Mouse (Mus musculus): ENCODE measurements around the gene Macf1.
A peak's percentile ranks its signal among the peaks of the same experiment; 100 is the strongest.
"Not testable (repeated sequence)": the region's sequence is repeated elsewhere in the genome, so short reads cannot be mapped to it uniquely, and the experiment has no call there.

Macf1 gene

GRCm38 (mm10) chr4:123670598-123670997, 13.6 kb downstream of the Macf1 start:
- no peak for DNase-seq (ENCODE audit: low spot score in 2 of 2)

GRCm38 (mm10) chr4:123669696-123670095, 14.5 kb downstream of the Macf1 start:
- no peak for DNase-seq (ENCODE audit: low spot score in 2 of 2)

- DNase-seq (ENCODE audit: low spot score in 2 of 2), result peak; percentile 75 to 77
Measured at GRCm38 (mm10) chr4:123667260-123667867, 16.8 kb downstream of the Macf1 start.

GRCm38 (mm10) chr4:123666517-123666916, 17.6 kb downstream of the Macf1 start:
- DNase-seq (ENCODE audit: low spot score in 2 of 2), result no peak

GRCm38 (mm10) chr4:123665681-123666278, 18.4 kb downstream of the Macf1 start:
- DNase-seq (ENCODE audit: low spot score in 2 of 2), result no peak

- DNase-seq (ENCODE audit: low spot score in 2 of 2), result no peak
Measured at GRCm38 (mm10) chr4:123664951-123665661, 19.1 kb downstream of the Macf1 start.

- DNase-seq (ENCODE audit: low spot score in 2 of 2), result peak; percentile 66 to 77
Measured at GRCm38 (mm10) chr4:123664021-123664950, 19.9 kb downstream of the Macf1 start.

- DNase-seq (ENCODE audit: low spot score in 2 of 2), result no peak
Measured at GRCm38 (mm10) chr4:123663688-123663965, 20.5 kb downstream of the Macf1 start.

GRCm38 (mm10) chr4:123662914-123663687, 21.1 kb downstream of the Macf1 start:
- DNase-seq (ENCODE audit: low spot score in 2 of 2), result no peak

- no peak for DNase-seq (ENCODE audit: low spot score in 2 of 2)
Measured at GRCm38 (mm10) chr4:123658175-123658574, 26.0 kb downstream of the Macf1 start.

- DNase-seq (ENCODE audit: low spot score in 2 of 2), result no peak
Measured at GRCm38 (mm10) chr4:123655245-123655644, 28.9 kb downstream of the Macf1 start.

- DNase-seq (ENCODE audit: low spot score in 2 of 2), result no peak
Measured at GRCm38 (mm10) chr4:123654566-123654965, 29.6 kb downstream of the Macf1 start.

GRCm38 (mm10) chr4:123653446-123653845, 30.7 kb downstream of the Macf1 start:
- DNase-seq (ENCODE audit: low spot score in 2 of 2), result not testable (repeated sequence)

- DNase-seq (ENCODE audit: low spot score in 2 of 2), result no peak
Measured at GRCm38 (mm10) chr4:123652130-123652529, 32.0 kb downstream of the Macf1 start.

- DNase-seq (ENCODE audit: low spot score in 2 of 2), result no peak
Measured at GRCm38 (mm10) chr4:123649131-123649530, 35.0 kb downstream of the Macf1 start.

GRCm38 (mm10) chr4:123647668-123648067, 36.5 kb downstream of the Macf1 start:
- no peak for DNase-seq (ENCODE audit: low spot score in 2 of 2)

GRCm38 (mm10) chr4:123647109-123647508, 37.1 kb downstream of the Macf1 start:
- DNase-seq (ENCODE audit: low spot score in 2 of 2), result no peak

GRCm38 (mm10) chr4:123645246-123645845, 38.8 kb downstream of the Macf1 start:
- no peak for DNase-seq (ENCODE audit: low spot score in 2 of 2)

- DNase-seq (ENCODE audit: low spot score in 2 of 2), result no peak
Measured at GRCm38 (mm10) chr4:123643561-123643960, 40.6 kb downstream of the Macf1 start.

- no peak for DNase-seq (ENCODE audit: low spot score in 2 of 2)
Measured at GRCm38 (mm10) chr4:123642877-123643276, 41.3 kb downstream of the Macf1 start.

- peak; percentile 45 to 49 for DNase-seq (ENCODE audit: low spot score in 2 of 2)
Measured at GRCm38 (mm10) chr4:123637136-123637535, 47.0 kb downstream of the Macf1 start.

Measured in urinary bladder, postnatal 36 days (tissue).